Mouse (Mus musculus) central nervous system, embryonic 18 days (tissue): ENCODE results near the gene Gm5168. TPM values are rescaled to one million over a fixed set of nuclear protein-coding genes. Genes with fewer than 3 reads are reported as not detected.

ENCODE experiments used
- polyA plus RNA-seq: library from polyadenylated mRNA; depleted of rRNA; stranded (reverse); fragments of >200 nt; gene quantifications from 2 replicates; pipeline ENCODE4 v1.2.3, GENCODE M21; 2012; rRNA removed

Gm5168 gene
- not detected in 2 replicates for polyA plus RNA-seq

DNA sequence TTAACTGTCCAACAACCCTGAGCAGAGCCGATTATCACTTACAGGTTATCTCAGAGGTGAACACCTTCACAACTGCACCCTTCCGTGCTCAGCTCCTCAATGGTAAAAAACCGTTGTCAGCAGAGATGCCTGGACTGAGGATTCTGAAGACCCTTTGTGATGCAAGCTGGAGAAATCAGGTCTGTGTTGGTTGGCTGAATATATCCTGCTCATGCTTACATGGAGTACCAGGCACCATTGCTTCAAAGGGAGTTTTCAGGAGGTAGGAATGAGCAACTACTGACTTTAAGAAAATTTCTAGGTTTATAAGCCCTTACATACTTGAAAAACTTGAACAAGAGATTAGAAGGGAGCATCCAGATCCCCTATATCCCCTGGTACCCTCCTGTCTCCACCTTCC is at the start of gene Gm5168:
Gene Gm5168 (minus strand): TSS at position 101 of the 400 bp plus-strand sequence.

Other genes with a start within 250 kb of the Gm5168 start
- gene Gm2012, start 180.3 kb upstream of the Gm5168 start, polyA plus RNA-seq, result not detected in 2 replicates